Mouse (Mus musculus): Measurements from ENCODE around the gene Apoa2. TPM values are rescaled to one million over a fixed set of nuclear protein-coding genes. Genes with fewer than 3 reads are reported as not detected.
A peak's percentile ranks its signal among the peaks of the same experiment; 100 is the strongest.

Gene Apoa2
- total and polyA plus RNA-seq, 2 experiments from 2014 or later: 4.5 to 14.5 TPM

DNA sequence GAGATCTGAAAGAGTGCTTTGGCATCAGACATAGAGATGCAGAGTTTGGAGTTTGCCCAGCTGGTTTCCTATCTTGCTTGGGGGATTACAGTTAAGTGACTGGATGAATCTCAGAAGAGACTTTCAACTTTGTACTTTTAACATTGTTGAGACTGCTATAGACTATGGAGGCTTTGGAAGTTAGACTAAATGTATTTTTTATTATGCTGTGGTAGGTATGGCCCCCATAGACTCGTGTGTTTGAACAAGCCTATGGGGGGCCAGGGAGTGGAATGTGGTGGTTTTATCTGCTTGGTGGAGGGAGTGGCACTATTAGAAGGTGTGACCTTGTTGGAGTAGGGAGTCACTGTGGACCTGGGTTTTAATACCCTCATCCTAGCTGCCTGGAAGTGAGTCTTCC, 25.3 kb upstream of the Apoa2 start:
- Histone ChIP-seq H3K4me3 (ENCODE audit: low read depth, low read length) (no peak overlapping the region), H3K4me2 (ENCODE audit: low read depth, low read length) (no peak overlapping the region)

DNA sequence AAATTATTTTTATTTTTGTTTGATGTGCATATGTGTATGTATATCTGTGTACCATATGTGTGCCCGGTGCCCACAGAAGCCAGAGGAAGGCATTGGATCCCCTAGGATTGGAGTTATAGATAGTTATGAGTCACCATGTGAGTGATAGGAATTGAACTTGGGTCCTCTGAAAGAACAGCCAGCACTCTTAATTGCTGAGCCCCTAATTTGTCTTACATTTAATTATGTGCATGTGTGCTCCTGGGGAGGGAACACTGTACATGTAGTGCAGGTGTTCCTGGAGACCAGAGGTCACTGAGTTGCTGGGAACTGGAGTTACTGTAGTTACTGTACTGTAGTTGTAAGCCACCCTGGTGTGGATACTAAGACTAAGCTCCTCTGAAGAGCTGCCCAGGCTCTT, 24.1 kb upstream of the Apoa2 start:
- H3K4me3 ChIP-seq (ENCODE audit: low read depth, low read length): no peak overlapping the region
- no peaks in the 10 kb centered on the region for H3K36me3 ChIP-seq (replicated peaks; ENCODE audit: control insufficient read depth, insufficient read depth, low read length)
- no peaks in the 10 kb centered on the region for H3K27me3 ChIP-seq (ENCODE audit: control insufficient read depth, insufficient read depth, low read length)
- ATAC-seq (ENCODE audit: insufficient read depth, low read depth) (no peak), DNase-seq (ENCODE audit: low spot score) (no peak)
- no peaks in the 10 kb centered on the region for H3K4me1 ChIP-seq (ENCODE audit: control insufficient read depth, insufficient read depth)
- H3K9me3 ChIP-seq (replicated peaks; ENCODE audit: control insufficient read depth, low read length): no peaks in the 10 kb centered on the region
- TF ChIP-seq CTCF (IDR thresholded peaks at IDR 0.05; ENCODE audit: low read depth) (no peak), EP300 (IDR thresholded peaks at IDR 0.05; ENCODE audit: low read depth) (no peak)
- H3K27ac ChIP-seq (ENCODE audit: low read depth): no peak overlapping the region
- H3K4me2 ChIP-seq (ENCODE audit: low read depth, low read length): no peak overlapping the region
- no peak overlapping the region for H3K9ac ChIP-seq (replicated peaks; ENCODE audit: low read depth, low read length)
- 94% methylated on average over 1 of the region's 1 CpGs for WGBS

More for the DNA sequence above, 25.3 kb upstream of the Apoa2 start:
- no peaks in the 10 kb centered on the region for H3K27me3 ChIP-seq (ENCODE audit: control insufficient read depth, insufficient read depth, low read length)
- H3K9me3 ChIP-seq (replicated peaks; ENCODE audit: control insufficient read depth, low read length): no peaks in the 10 kb centered on the region
- no peaks in the 10 kb centered on the region for H3K36me3 ChIP-seq (replicated peaks; ENCODE audit: control insufficient read depth, insufficient read depth, low read length)
- ATAC-seq (ENCODE audit: insufficient read depth, low read depth): no peak
- H3K27ac ChIP-seq (ENCODE audit: low read depth): no peak overlapping the region
- DNase-seq (ENCODE audit: low spot score): no peak
- no peak overlapping the region for H3K9ac ChIP-seq (replicated peaks; ENCODE audit: low read depth, low read length)
- H3K4me1 ChIP-seq (ENCODE audit: control insufficient read depth, insufficient read depth): peaks cover 2% of the 10 kb centered on the region
- TF ChIP-seq CTCF (IDR thresholded peaks at IDR 0.05; ENCODE audit: low read depth) (no peak), EP300 (IDR thresholded peaks at IDR 0.05; ENCODE audit: low read depth) (no peak)
- 40% methylated on average over 1 of the region's 1 CpGs for WGBS

DNA sequence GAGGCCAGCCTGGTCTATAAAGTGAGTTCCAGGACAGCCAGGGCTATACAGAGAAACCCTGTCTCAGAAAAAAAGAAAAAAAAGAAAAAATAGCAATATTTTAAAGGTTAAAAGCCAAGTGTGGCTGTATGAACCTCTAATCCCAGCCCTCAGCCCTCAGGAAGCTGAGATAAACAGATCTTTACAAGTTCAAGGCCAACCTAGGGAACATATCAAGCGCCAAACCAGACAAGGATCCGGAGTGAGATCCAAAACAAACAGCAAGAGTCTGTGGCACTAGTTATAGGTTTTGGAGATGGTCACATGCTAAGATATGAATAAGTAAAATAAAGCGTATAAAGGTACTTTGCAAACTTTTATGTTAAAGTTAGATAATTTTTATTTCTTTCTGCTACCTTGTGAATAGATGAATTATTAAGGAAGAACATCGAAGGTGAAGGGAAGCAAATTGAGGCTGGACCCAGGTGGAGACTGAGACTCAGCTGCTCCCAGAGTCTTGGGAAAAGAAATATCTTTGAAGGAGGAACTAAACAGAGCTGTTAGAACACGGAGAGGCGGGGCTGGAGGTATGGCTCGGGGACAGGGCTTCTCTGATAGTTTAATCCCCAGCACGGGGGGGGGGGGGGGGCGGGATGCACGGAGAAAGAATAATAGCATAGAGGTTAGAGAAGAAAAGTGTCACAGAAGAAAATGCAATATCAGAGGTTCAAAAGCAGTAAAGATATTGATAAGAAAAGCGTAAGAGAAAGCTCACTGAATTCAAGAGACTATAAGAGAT, 21.2 kb upstream of the Apoa2 start:
- H3K27me3 ChIP-seq (ENCODE audit: control insufficient read depth, insufficient read depth, low read length): no peaks in the 10 kb centered on the region
- no peaks in the 10 kb centered on the region for H3K4me1 ChIP-seq (ENCODE audit: control insufficient read depth, insufficient read depth)
- DNase-seq (ENCODE audit: low spot score): no peak
- no peak for ATAC-seq (ENCODE audit: insufficient read depth, low read depth)
- no peak overlapping the region for H3K4me3 ChIP-seq (ENCODE audit: low read depth, low read length)
- H3K9ac ChIP-seq (replicated peaks; ENCODE audit: low read depth, low read length): no peak overlapping the region
- H3K27ac ChIP-seq (ENCODE audit: low read depth): no peak overlapping the region
- TF ChIP-seq EP300 (IDR thresholded peaks at IDR 0.05; ENCODE audit: low read depth) (no peak), CTCF (IDR thresholded peaks at IDR 0.05; ENCODE audit: low read depth) (no peak)
- no peaks in the 10 kb centered on the region for H3K9me3 ChIP-seq (replicated peaks; ENCODE audit: control insufficient read depth, low read length)
- H3K4me2 ChIP-seq (ENCODE audit: low read depth, low read length): no peak overlapping the region
- 61% methylated on average over 10 of the region's 11 CpGs for WGBS
- no peaks in the 10 kb centered on the region for H3K36me3 ChIP-seq (replicated peaks; ENCODE audit: control insufficient read depth, insufficient read depth, low read length)

DNA sequence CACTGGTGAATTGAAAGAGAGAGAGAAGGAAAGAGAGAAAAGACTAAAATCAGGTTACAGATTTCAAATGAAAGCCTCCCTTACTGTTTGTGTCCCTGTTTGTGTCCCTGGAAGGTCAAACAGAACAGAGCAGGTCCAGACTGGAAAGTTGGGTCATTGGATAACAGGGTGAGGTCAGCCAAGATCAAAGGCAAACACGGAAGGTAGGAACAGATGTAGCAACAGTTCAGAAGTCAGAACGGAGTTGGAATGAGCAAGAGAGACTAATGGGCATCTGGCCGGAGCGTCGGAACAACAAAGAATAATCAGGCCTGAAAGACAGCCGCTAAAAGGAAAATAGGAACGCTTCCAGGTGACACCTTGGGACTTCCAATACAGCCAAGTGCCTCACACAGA, 20.6 kb upstream of the Apoa2 start:
- 56% methylated on average over 7 of the region's 7 CpGs for WGBS
- Histone ChIP-seq H3K27me3 (ENCODE audit: control insufficient read depth, insufficient read depth, low read length) (no peaks in the 10 kb centered on the region), H3K27ac (ENCODE audit: low read depth) (no peak overlapping the region), H3K9ac (replicated peaks; ENCODE audit: low read depth, low read length) (no peak overlapping the region), H3K36me3 (replicated peaks; ENCODE audit: control insufficient read depth, insufficient read depth, low read length) (no peaks in the 10 kb centered on the region), H3K9me3 (replicated peaks; ENCODE audit: control insufficient read depth, low read length) (no peaks in the 10 kb centered on the region), H3K4me3 (ENCODE audit: low read depth, low read length) (no peak overlapping the region), H3K4me1 (ENCODE audit: control insufficient read depth, insufficient read depth) (no peaks in the 10 kb centered on the region), H3K4me2 (ENCODE audit: low read depth, low read length) (no peak overlapping the region)
- ATAC-seq (ENCODE audit: insufficient read depth, low read depth): no peak
- no peak for TF ChIP-seq EP300 (IDR thresholded peaks at IDR 0.05; ENCODE audit: low read depth)
- no peak for TF ChIP-seq CTCF (IDR thresholded peaks at IDR 0.05; ENCODE audit: low read depth)
- no peak for DNase-seq (ENCODE audit: low spot score)

DNA sequence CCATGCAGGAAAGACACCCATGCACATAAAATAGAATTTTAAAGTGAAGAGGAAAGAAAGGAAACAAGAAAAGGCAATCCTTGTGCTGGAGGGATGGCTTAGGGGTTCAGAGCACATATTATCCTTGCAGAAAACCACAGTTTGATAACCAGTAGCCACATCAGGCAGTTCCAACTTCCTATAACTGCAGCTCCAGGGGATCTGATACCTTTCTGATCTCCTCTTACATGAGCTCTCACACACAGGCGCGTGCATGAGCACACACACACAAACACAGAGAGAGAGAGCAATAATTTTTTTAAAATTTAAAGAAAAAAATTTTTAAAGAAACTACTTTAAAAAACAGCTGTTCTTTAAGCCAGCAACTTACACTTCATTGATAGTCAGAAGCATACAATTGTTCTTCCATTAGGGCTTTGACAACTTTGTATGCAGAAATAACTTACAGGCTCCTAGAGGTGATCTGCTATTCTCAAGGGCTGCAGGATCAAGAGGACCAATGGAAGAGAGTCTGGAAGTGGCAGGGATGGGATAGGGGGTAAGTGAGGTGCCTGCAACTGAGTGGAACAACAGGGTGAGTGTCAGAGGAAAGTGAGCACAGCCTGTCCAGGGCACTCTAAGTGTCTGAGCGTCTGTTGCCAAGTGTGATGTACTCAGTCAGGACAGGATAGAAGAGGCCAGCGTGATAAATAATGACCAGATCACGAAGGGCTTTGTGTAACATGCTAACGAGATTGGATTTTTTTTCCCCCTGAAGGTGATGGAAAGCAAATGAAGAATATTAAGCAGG, 19.0 kb upstream of the Apoa2 start:
- DNase-seq (ENCODE audit: low spot score): no peak
- 57% methylated on average over 6 of the region's 6 CpGs for WGBS
- no peak overlapping the region for H3K27ac ChIP-seq (ENCODE audit: low read depth)

More for the DNA sequence above, 19.0 kb upstream of the Apoa2 start:
- no peaks in the 10 kb centered on the region for H3K27me3 ChIP-seq (ENCODE audit: control insufficient read depth, insufficient read depth, low read length)
- no peaks in the 10 kb centered on the region for H3K9me3 ChIP-seq (replicated peaks; ENCODE audit: control insufficient read depth, low read length)
- 0 out of 2 replicates have a peak, but pooled peaks have one; percentile 36 for ATAC-seq (ENCODE audit: insufficient read depth, low read depth)
- H3K4me1 ChIP-seq (ENCODE audit: control insufficient read depth, insufficient read depth): no peaks in the 10 kb centered on the region; the same call in 1 of the 2 replicates
- no peak overlapping the region for H3K4me3 ChIP-seq (ENCODE audit: low read depth, low read length)
- no peaks in the 10 kb centered on the region for H3K36me3 ChIP-seq (replicated peaks; ENCODE audit: control insufficient read depth, insufficient read depth, low read length)
- no peak overlapping the region for H3K4me2 ChIP-seq (ENCODE audit: low read depth, low read length)
- no peak for TF ChIP-seq CTCF (IDR thresholded peaks at IDR 0.05; ENCODE audit: low read depth)
- no peak for TF ChIP-seq EP300 (IDR thresholded peaks at IDR 0.05; ENCODE audit: low read depth)
- H3K9ac ChIP-seq (replicated peaks; ENCODE audit: low read depth, low read length): no peak overlapping the region
